Mouse (Mus musculus): ENCODE data around the gene Gm9040.
"Not testable (repeated sequence)": the region's sequence is repeated elsewhere in the genome, so short reads cannot be mapped to it uniquely, and the experiment has no call there.

Gm9040 gene

GRCm38 (mm10) chr10:118326869-118327268 is at the start of gene Gm9040:
TSS of gene Gm9040 (minus strand) at chr10:118326969.
- DNase-seq (ENCODE audit: low spot score), result not testable (repeated sequence)

GRCm38 (mm10) chr10:118370443-118370842 is 43.7 kb upstream of the Gm9040 start:
- peak; percentile 56 for DNase-seq (ENCODE audit: low spot score)

GRCm38 (mm10) chr10:118369518-118369917 is 42.7 kb upstream of the Gm9040 start:
- no peak for DNase-seq (ENCODE audit: low spot score)

GRCm38 (mm10) chr10:118354005-118354404 is 27.2 kb upstream of the Gm9040 start, which contains the start of gene Gm9049:
TSS of gene Gm9049 (minus strand) at chr10:118354105.
- not testable (repeated sequence) for DNase-seq (ENCODE audit: low spot score)

- not testable (repeated sequence) for DNase-seq (ENCODE audit: low spot score)
Measured at GRCm38 (mm10) chr10:118348579-118348978, 21.8 kb upstream of the Gm9040 start, which contains the start of gene Gm9048. TSS of gene Gm9048 (minus strand) at chr10:118348679.

GRCm38 (mm10) chr10:118343155-118343554 is 16.4 kb upstream of the Gm9040 start, which contains the start of gene Gm9046:
TSS of gene Gm9046 (minus strand) at chr10:118343255.
- not testable (repeated sequence) for DNase-seq (ENCODE audit: low spot score)

- DNase-seq (ENCODE audit: low spot score), result not testable (repeated sequence)
Measured at GRCm38 (mm10) chr10:118337731-118338130, 11.0 kb upstream of the Gm9040 start, which contains the start of gene Gm9045. TSS of gene Gm9045 (minus strand) at chr10:118337831.

- DNase-seq (ENCODE audit: low spot score), result not testable (repeated sequence)
Measured at GRCm38 (mm10) chr10:118332308-118332707, 5.5 kb upstream of the Gm9040 start, which contains the start of gene Gm9044. TSS of gene Gm9044 (minus strand) at chr10:118332408.

- no peak for DNase-seq (ENCODE audit: low spot score)
Measured at GRCm38 (mm10) chr10:118319024-118319423, 7.7 kb downstream of the Gm9040 start.

GRCm38 (mm10) chr10:118302133-118302532 is 24.6 kb downstream of the Gm9040 start:
- DNase-seq (ENCODE audit: low spot score), result not testable (repeated sequence)

GRCm38 (mm10) chr10:118294938-118295337 is 31.8 kb downstream of the Gm9040 start, which contains the start of gene Iltifb:
TSS of gene Iltifb (minus strand) at chr10:118295038.
- no peak for DNase-seq (ENCODE audit: low spot score)

GRCm38 (mm10) chr10:118283016-118283415 is 43.8 kb downstream of the Gm9040 start:
- not testable (repeated sequence) for DNase-seq (ENCODE audit: low spot score)

- DNase-seq (ENCODE audit: low spot score), result not testable (repeated sequence)
Measured at GRCm38 (mm10) chr10:118282565-118282964, 44.2 kb downstream of the Gm9040 start.

- not testable (repeated sequence) for DNase-seq (ENCODE audit: low spot score)
Measured at GRCm38 (mm10) chr10:118278069-118278468, 48.7 kb downstream of the Gm9040 start.
